Mouse (Mus musculus) NIH3T3 (cell line): Measurements from ENCODE around the gene Dgat2.

ENCODE experiments used
- DNase-seq: peaks from one replicate; pipeline ENCODE4 v3.0.0-alpha.2; 2012; ENCODE audit warnings: low read depth

Gene Dgat2

DNA sequence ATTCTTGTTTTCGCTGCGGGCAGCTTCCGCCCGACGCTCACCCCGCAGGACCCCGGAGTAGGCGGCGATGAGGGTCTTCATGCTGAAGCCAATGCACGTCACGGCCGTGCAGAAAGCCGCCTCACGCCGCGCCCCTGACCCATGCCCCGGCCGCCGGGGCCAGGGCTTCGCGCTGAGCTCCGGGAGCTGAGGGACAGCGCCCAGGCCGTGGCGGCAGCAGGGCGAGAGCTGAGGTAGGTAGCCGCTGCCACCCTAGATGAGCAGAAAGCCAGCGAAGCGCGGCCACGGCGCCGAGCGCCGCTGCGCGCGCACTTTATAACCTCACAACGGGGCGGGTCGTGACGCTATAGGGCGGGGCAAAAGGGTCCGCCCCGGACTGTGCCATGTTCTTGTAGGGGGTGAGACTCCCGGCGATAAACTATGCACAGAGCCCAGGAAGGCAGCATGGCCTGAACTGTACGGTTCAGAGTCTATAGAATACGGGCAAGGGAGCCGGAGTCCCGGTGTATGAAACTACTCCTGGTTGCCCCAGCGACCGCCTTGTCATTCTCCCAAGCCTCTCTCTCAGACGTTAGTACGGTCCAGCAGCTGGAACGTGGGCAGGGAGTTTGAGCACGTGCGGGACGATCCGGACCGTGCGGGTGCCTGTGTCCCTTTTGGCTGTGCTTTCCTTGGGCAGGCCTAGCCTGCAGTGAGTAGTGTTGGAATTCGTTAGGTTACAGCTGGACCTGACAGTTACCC is at the start of gene Dgat2:
TSS of gene Dgat2 (minus strand) at position 288 of the 741 bp plus-strand sequence.
- peak; percentile 90 for DNase-seq

DNA sequence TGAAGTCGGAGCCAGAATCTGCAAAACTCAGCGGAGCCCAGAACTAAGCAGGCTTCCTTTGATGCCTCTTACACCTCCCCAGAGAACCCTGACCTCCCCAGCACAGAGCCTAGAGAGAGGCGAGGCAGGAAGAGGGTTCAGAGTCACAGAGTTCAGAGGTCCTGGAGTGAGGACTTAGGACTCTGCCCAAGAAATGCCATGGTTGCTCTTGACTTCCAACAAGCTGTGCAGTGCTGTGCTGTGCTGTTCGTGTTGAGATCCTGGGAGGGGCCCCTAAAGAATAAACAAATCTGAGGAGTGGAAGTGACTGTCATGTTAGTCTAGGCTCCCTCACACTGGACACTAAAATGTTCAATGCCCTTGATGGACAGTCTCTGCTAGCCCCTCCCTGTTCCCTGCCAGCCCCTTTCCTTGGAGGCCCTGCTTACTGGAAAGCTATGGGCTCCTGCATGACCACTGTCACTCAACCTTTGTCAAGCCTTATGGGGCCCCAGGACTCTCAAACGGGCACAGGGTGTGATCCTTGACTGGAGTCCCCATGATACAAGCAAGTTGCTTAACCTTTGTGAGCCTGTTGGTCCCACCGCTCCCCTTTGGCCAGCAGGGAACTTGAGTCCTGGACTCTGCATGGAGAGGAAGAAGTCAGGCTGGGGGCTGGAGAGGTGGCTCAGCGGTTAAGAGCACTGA is 47.7 kb upstream of the Dgat2 start:
- no peak for DNase-seq

DNA sequence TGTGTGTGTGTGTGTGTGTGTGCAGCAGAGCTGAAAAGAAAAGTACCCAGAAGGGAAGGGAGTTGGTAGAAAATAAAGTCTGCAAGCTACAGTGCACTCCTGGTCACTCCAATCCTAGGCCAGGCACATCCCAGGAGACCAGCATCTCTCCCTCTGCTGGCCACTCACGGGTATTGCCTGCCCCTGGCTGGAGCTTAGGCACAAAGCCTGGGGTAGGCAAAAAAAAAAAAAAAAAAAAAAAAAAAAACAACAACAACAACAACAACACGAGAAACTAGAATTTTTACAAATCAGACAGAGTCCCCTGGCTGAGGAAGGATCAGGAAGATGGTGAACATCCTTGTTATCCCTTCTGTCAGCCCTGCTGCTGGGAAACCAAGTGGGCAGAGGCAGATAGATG is 46.9 kb upstream of the Dgat2 start:
- peak; percentile 70 for DNase-seq

GRCm38 (mm10) chr7:99228825-99229224 is 46.3 kb upstream of the Dgat2 start:
- DNase-seq = no peak

DNA sequence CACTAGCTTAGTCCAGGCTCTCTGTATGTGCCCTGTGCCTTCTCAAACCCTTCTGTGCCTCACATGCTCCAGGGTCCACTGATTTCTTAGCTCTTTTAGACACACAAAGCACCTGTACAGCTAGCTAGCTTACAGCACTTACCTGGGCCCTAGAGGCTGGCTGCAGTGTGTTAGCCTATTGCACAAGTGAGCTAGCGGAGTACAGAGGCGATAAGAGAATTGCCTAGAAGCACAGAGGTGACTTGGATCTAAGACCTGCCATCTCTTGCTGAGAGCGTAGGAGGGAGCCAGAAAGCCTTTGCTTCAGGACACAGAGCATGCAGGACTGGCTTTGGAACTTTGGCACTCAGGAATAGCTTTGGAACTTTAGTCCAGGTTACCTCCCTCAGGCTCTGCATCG is 44.7 kb upstream of the Dgat2 start:
- DNase-seq = no peak

- no peak for DNase-seq
Observed at GRCm38 (mm10) chr7:99226662-99227061, 44.1 kb upstream of the Dgat2 start.

DNA sequence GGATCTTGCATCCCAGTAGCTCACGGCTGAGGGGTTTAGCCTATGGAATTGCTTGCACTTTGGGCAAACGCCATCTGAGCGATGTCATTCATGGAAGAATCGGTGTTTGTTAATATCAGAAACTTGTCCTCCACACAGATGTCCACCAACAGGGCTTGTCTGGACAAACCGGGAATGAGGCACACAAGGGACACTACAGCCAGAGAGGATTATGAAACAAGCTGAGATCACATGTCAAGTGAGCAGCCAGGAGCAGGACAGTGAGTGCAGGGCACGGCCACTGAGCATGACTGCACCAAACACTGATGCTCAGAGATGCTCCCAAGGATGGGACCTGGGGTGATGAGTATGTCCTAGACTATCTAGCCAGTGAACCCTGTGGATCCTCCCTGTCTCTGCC is 42.9 kb upstream of the Dgat2 start:
- DNase-seq = no peak

DNA sequence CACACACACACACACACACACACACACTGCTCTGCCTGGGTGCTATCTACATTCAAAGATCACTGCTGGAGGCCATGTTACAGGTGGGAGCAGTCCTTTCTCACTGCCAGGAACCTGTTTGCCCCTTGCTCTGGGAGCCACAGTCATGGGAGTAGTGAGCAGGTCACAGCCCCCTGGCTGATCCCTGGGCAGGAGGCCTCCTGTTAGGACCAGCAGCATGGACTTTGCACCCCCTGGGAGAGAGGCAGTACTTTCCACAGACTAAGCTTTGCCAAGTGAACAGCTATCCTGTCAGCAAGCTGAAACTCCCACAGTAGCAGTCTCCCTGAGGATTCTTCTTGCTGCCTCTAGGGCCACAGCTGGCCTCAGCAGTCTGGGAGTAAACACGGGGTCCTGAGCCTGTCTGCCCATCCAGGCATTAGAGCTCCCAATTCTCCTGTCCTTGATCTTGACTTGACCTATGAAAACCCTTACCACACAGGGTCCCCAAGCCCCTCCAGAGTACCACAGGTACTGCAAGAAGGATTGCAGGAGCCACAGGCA is 42.2 kb upstream of the Dgat2 start:
- no peak for DNase-seq

DNA sequence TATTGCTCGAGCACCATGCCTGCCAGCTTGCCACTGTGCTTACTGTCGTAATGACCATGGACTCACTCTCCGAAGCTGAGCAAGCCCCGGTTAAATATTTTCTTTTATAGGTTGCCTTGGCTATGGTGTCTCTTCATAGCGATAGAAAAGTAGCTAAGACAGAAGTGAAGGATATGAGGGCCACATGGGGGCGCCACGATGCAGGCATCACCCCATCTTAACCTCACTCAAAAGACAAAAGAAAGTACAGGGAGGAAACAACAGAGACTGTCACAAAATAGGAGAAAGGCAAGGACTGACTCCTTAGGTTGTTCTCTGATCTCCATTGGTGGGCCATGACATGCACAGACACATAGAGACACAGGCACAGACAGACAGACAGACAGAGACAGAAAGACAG is 41.7 kb upstream of the Dgat2 start:
- DNase-seq = peak; percentile 22

- DNase-seq = peak; percentile 10
Observed at GRCm38 (mm10) chr7:99217338-99218074, 35.0 kb upstream of the Dgat2 start.

DNA sequence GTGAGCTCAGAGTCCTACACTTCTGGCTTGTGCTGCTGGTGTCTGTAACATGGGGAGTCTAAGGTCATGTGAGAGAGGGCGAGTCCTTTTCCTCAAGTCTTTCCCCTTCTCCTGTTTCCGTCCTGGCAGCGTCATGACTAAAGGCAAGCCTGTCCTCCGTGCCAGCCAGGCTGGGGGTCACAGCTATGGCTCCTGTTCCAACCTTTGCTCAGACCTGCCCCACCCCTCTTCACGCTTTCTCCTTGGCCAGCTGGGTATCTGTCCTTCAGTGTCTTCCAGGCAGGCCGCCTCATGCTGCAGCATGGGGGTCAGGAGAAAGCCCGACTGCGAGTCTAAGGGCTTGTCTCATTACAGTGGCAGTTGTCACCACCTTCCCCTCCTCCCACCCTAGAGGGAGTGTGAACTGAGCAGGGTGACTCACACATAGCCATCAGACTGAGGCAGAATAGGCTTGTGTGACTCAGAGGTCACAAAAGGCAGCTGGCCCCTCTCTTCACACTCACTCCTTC is 32.9 kb upstream of the Dgat2 start:
- peak; percentile 25 for DNase-seq

- DNase-seq = no peak
Observed at GRCm38 (mm10) chr7:99214621-99215185, 32.2 kb upstream of the Dgat2 start.

DNA sequence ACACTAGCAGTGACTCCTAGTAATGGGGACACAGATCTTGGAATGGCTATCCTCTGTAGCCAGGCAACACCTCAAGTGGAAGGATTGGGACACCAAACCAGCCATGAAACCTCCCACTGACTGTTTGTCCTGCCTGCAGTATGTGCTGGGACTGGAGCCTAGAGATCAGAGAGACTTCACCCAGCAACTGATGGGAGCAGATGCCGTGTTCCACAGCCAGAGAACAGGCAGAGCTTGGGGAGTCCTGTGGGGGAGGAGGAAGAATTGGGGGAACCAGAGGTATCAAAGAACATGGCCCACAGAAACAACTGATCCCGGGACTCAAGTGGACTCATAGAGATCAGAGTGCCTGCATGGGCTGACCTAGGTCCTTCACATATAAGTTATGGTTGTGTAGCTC is 31.2 kb upstream of the Dgat2 start:
- DNase-seq = no peak

DNA sequence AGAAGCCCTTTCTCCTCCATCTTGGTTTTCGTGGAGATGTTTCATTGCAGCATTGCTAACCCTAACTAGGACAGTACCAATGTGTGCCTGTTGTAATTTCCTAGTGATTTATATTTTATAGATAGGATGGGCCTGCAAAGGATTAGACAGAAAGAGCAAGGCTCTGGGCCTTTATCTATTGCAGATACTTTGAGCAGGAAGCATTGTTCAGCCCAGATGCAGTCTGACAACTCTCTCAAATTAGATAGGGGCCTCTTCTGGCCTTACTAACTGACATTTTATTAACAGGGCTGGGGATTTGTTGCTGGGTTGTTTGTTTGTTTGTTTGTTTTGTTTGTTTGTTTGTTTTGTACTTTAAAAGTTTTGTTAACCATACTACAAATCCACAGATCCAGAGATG is 30.5 kb upstream of the Dgat2 start:
- DNase-seq = no peak

DNA sequence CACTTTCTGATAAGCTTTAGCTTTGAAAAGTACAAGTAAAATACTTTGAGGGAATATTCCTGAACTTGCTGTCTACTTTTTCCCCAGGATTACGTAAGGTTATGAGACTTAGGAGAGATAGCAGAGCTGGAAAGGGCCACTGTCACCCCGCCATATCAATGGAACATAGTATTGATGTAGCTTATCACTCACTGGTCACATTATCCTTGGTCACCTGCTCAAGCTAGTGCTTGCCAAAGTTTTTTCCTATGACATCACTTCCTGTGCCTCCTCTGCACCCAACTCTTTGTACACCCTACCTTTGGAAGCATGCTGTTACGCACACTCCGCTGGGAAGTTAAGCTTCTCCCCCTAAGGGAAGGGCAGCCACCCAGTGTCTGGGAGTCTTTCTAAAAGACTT is 26.2 kb upstream of the Dgat2 start:
- DNase-seq = no peak

DNA sequence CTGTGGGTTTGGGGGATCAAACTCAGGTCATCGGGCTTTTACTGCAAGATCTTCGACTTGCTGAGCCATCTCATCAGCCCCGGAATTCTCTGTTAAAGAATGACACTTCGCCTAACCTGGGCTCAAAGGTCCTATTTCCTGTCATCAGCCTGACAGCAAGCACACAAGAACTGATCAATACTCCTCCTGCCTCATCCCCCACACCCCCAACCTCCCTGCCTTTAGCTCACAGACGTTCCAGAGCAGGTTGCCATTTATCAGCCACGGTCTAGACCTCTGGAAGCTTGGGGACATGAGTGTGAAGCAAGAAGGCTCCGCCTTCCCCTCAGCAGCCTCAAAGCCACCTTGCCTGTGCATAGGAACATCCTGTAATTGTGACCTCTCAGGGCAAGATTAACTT is 23.8 kb upstream of the Dgat2 start:
- no peak for DNase-seq

DNA sequence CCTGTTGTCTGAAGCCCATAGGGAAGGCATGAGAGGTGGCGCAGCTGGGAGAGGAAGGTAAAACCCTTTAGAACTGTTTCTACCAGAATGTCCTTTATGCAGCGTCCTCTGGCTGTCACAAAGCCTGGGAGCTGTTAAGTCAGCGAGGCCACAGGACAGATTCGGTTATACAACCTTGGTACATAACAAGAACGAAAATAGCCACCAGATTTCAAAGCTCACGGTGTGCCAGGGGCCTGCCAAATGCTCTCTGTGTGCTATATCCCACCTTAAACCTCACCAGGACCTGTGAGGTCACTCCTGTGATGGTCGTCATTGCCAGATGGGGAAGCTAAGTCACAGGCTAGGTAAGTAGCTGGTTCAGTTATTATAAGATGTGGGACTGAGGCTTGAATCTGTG is 19.6 kb upstream of the Dgat2 start:
- no peak for DNase-seq

GRCm38 (mm10) chr7:99200290-99200689 is 17.8 kb upstream of the Dgat2 start:
- no peak for DNase-seq

- DNase-seq = no peak
Observed at GRCm38 (mm10) chr7:99199451-99200175, 17.1 kb upstream of the Dgat2 start.

DNA sequence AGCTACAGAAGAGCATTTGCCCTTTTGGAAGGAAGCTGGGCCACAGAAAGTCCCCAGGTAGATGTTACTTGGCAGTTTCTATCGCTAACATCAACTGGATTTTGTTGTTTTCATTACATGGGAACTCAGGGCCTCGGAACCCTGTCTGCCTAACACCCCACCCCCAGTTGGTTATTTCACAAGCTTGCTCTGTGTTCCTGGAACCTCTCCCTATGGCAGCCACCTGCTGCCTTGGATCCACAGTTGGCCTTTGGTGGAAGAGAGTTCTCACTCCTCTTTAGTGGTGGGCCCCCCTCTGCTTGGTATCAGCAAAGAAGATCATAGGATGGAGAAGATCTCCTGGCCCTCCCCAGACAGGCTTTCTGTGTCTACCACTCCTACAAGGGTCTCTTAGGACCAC is 16.3 kb upstream of the Dgat2 start:
- no peak for DNase-seq

- DNase-seq = no peak
Observed at GRCm38 (mm10) chr7:99194511-99194910, 12.0 kb upstream of the Dgat2 start.

GRCm38 (mm10) chr7:99193926-99194325 is 11.4 kb upstream of the Dgat2 start:
- no peak for DNase-seq
